Mouse (Mus musculus) retina, postnatal 7 days (tissue): ENCODE results near the gene Acap3.

Experiments
- DNase-seq: peaks from one replicate; pipeline ENCODE4 v3.0.0-alpha.2; 2012; ENCODE audit warnings: low read depth, low spot score

Gene Acap3

GRCm38 (mm10) chr4:155932031-155932430 lies 40.4 kb downstream of the Acap3 start:
- DNase-seq, result no peak

- DNase-seq, result no peak
Observed at GRCm38 (mm10) chr4:155943049-155943452, 51.4 kb downstream of the Acap3 start.

GRCm38 (mm10) chr4:155943534-155944249 lies 52.1 kb downstream of the Acap3 start, which contains the start of gene Ube2j2:
Gene Ube2j2 (plus strand): TSS chr4:155943831.
- DNase-seq, result peak; percentile 91

- no peak for DNase-seq
Observed at GRCm38 (mm10) chr4:155944271-155944670, 52.6 kb downstream of the Acap3 start.

GRCm38 (mm10) chr4:155947094-155947493 lies 55.5 kb downstream of the Acap3 start:
- no peak for DNase-seq

GRCm38 (mm10) chr4:155955491-155955890 lies 63.9 kb downstream of the Acap3 start:
- DNase-seq, result no peak
